Mouse (Mus musculus) left cerebral cortex, adult 2 months (tissue): ENCODE results near the gene Reln. TPM values are rescaled to one million over a fixed set of nuclear protein-coding genes. Genes with fewer than 3 reads are reported as not detected.

Experiments used
- DNase-seq, 2 experiments: peaks; one replicate each; pipeline ENCODE4 v3.0.0; 2021 to 2022; ENCODE audit warnings: low spot score in 2 of 2, mixed read lengths in 1 of 2; ENCODE audit errors: extremely low spot score in 1 of 2
- H3K27ac ChIP-seq: fragments of 200-600 bp; 2 replicates; pipeline ENCODE4 v1.8.1; 2022
- H3K4me3 ChIP-seq: fragments of 200-600 bp; 2 replicates; pipeline ENCODE4 v1.8.1; 2022
- CTCF ChIP-seq: fragments of 200-600 bp; IDR thresholded peaks from 2 replicates; pipeline ENCODE4 v1.8.1; 2022; ENCODE audit warnings: antibody characterized with exemption, mild to moderate bottlenecking, moderate library complexity
- intact Hi-C: fragments of 180-260 bp; cut with DNase I; formaldehyde crosslinking; loops from one replicate; pipeline ENCODE4 v1.15.1; 2025
- total RNA-seq, 2 experiments: library from RNA; stranded (reverse); gene quantifications; 2 replicates each; pipeline ENCODE4 v1.2.3; 2021

The Reln gene
- total RNA-seq, 2 experiments from 2014 or later = 89.5 to 92.6 TPM

DNA sequence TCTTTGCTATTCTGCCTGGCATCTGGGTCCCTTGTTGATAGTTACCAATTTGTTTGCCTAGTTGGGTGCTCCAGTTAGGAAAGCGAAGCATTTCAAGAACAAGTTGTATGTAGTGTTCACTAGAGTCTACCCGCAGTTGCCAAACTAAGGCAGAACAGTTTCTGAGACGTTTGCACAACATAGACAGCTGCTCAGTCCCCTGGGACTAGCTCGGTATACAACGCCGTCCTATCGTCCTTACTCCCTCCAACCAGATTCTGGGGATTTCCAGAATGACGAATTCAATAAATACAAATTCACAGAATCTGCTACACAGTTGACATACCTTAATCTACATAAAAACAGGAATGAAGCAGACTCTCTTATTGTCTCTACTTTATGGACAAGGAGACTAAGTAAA is 335.4 kb downstream of the Reln start:
- intact Hi-C loops = no loop called here
- no peak for TF ChIP-seq CTCF
- no peak overlapping the region for H3K4me3 ChIP-seq
- DNase-seq = no peak
- no peak overlapping the region for H3K27ac ChIP-seq

GRCm38 (mm10) chr5:22007304-22008059 is 337.0 kb downstream of the Reln start:
- TF ChIP-seq CTCF = no peak
- no peak for DNase-seq
- intact Hi-C loops = no loop called here
- Histone ChIP-seq H3K27ac (no peak overlapping the region), H3K4me3 (no peak overlapping the region)

DNA sequence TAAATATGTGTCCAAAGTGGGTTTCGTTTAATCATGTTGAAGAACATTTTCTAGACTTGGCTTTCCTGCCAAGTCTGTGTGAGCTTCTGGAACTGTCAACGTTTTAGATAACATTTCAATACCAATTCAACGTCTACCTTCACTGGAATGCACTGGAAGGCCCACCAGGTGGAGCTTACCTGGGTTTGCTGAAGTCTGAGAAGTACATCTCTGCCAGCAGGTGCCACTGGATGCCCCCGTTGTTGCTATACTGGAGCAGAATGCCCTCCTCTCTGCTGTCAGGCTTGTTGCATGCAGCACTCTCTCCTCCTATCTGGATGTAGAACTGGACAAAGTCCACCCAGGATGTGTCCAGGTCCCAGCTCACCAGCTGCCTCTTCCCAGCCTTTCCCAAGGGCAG is 340.6 kb downstream of the Reln start:
- no peak for DNase-seq
- TF ChIP-seq CTCF = no peak
- intact Hi-C loops = no loop called here

GRCm38 (mm10) chr5:21987711-21988110 is 356.8 kb downstream of the Reln start:
- Histone ChIP-seq H3K27ac (no peak overlapping the region), H3K4me3 (no peak overlapping the region)
- DNase-seq = no peak
- TF ChIP-seq CTCF = no peak
- intact Hi-C loops = loop anchor here (2.0 kb wide), 1 partner anchor 523 kb away; no protein-coding TSS in a partner anchor

More for the DNA sequence above, 340.6 kb downstream of the Reln start:
- Histone ChIP-seq H3K27ac (no peak overlapping the region), H3K4me3 (no peak overlapping the region)

DNA sequence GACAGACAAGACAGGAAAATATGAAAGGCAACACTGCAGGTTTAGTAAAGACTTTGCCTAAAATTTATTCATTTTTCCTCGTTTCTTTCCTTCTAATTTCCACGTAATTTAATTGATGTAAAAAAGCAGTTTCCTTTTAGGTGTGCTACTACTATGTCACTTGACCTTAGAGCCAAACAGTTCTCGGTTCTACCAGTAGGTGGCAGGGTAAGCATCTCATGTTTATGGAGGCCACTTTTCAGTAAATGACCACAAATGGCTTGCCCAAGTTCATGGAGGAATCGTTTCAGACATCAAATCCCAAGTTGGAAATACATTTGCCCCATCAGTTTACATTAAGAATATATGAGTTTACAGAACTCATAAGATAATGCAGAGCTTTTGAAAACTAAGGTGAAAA is 358.2 kb downstream of the Reln start:
- intact Hi-C loops = loop anchor here (2.0 kb wide), 1 partner anchor 524 kb away; no protein-coding TSS in a partner anchor
- Histone ChIP-seq H3K4me3 (no peak overlapping the region), H3K27ac (no peak overlapping the region)
- peak; percentile 24 to 37 for DNase-seq
- peak; percentile 78 for TF ChIP-seq CTCF

GRCm38 (mm10) chr5:21983021-21983667 is 361.4 kb downstream of the Reln start:
- intact Hi-C loops = no loop called here
- no peak for DNase-seq
- Histone ChIP-seq H3K27ac (peak overlapping the region; percentile 16; the same call in 1 of the 2 replicates), H3K4me3 (no peak overlapping the region)
- no peak for TF ChIP-seq CTCF

DNA sequence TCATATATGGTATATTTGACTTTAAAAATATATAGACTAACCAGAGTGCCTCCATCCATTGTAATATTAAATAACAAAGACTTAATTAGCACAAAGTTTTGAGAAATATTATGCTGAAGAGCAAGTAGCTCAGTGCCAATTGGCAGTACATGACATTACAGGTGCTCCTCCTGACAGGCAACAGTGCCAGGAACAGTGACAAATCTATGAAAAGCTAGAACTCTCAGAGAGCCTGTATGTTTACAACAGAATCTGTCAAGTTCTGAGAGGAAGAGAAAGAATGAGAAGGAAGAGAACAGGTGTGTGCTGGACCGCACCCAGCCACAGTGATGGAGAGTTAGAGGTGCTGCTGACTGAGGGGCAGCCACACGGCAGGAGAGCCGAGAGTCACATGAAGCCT is 363.3 kb downstream of the Reln start:
- Histone ChIP-seq H3K27ac (no peak overlapping the region), H3K4me3 (no peak overlapping the region)
- intact Hi-C loops = no loop called here
- TF ChIP-seq CTCF = no peak
- DNase-seq = no peak

DNA sequence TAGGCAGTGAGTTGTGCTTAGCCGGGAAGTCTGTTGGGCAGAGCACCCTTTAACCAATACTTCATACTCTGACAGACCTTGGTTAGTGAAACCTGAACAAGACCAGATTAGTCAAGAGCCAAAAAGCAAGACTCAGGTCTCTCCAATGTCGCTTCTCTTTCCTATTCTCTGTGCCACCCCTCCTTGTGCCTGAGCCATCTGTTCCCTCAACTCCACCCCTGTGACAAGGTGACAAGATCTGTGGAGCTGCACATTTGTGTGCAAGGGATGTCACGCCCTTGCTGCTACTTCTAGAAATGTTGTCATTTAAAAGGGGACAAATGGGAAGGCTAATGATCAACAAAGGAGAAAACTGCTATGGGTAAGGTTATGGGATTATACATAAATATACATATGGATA is 364.0 kb downstream of the Reln start:
- intact Hi-C loops = no loop called here
- TF ChIP-seq CTCF = no peak

DNA sequence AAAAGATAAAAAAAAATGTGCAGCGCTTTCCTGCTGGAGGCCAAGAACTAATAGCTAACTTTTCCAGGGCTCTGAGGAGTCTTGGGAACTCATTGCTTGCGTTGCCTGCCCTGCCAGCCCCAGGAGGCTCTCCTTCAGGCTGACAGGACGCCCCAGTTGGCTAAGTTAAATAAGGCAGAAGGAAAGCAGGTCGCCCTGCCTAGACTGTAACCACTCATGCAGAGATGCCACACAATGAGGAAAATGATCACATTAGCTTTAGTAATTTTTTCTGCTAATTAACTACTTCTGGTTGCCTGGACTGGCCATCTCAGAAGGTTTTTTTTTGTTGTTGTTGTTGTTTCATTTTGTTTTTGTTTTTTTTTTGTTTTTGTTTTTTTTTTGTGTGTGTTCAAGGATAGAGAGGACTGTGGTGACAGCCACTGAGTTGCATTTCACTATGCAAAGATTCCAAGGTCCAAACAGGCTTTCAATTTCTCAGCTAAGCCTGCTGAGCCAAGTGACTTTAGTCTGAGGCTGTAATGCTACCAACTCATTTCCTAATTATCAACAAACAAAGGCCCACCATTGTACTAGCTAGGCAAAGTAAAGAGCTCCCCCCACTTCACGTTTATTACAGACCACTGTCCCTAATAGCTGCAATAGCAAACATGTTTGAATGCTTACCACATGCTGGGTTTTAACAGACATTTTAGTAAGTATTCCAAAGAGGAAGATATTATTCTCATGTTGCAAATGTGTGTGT is 371.1 kb downstream of the Reln start:
- Histone ChIP-seq H3K4me3 (no peak overlapping the region), H3K27ac (no peak overlapping the region)
- DNase-seq = no peak
- intact Hi-C loops = no loop called here
- TF ChIP-seq CTCF = no peak

More for the DNA sequence above, 364.0 kb downstream of the Reln start:
- H3K27ac ChIP-seq = no peak overlapping the region
- no peak overlapping the region for H3K4me3 ChIP-seq
- no peak for DNase-seq

- Histone ChIP-seq H3K27ac (no peak overlapping the region), H3K4me3 (no peak overlapping the region)
- intact Hi-C loops = no loop called here
- TF ChIP-seq CTCF = no peak
- no peak for DNase-seq
Measured at GRCm38 (mm10) chr5:21961796-21962195, 382.7 kb downstream of the Reln start.

GRCm38 (mm10) chr5:21960151-21960550 is 384.4 kb downstream of the Reln start:
- no peak for DNase-seq
- Histone ChIP-seq H3K4me3 (no peak overlapping the region), H3K27ac (no peak overlapping the region)
- intact Hi-C loops = no loop called here
- no peak for TF ChIP-seq CTCF

- no peak for DNase-seq
- intact Hi-C loops = no loop called here
- no peak for TF ChIP-seq CTCF
Measured at GRCm38 (mm10) chr5:21957586-21957985, 386.9 kb downstream of the Reln start.

More at GRCm38 (mm10) chr5:21957586-21957985, 386.9 kb downstream of the Reln start:
- no peak overlapping the region for H3K4me3 ChIP-seq
- no peak overlapping the region for H3K27ac ChIP-seq
